Mouse (Mus musculus) olfactory bulb, adult 2 months (tissue): ENCODE data around the gene Atp6v0b.

ENCODE experiments used
- CTCF ChIP-seq: fragments of 200-500 bp; IDR thresholded peaks from 2 replicates; pipeline ENCODE4 v1.5.1; 2012; ENCODE audit warnings: low read depth, mild to moderate bottlenecking, low read length, moderate library complexity; ENCODE audit not compliant: insufficient read depth
- POLR2A ChIP-seq: fragments of 200-500 bp; IDR thresholded peaks from 2 replicates; pipeline ENCODE4 v1.6.1; 2012; ENCODE audit warnings: mild to moderate bottlenecking, low read depth, low read length, moderate library complexity; ENCODE audit not compliant: insufficient read depth

GRCm38 (mm10) chr4:117917847-117918246, 30.7 kb upstream of the Atp6v0b start:
- TF ChIP-seq CTCF (no peak), POLR2A (no peak)
